Mouse (Mus musculus): ENCODE measurements at regions not wholly inside any gene's neighbourhood (a gene's known extent, or its start where the extent isn't known, plus 50 kb on each side); places are given as distances from the start of the nearest gene placed in this dataset.

GRCm38 (mm10) chr6:47354515-47354914, 98.7 kb upstream of the Cul1 start:
- no peak for DNase-seq

GRCm38 (mm10) chr6:47355500-47355899, 97.7 kb upstream of the Cul1 start:
- DNase-seq, result peak; percentile 20 to 32

- no peak for DNase-seq
These were observed 96.7 kb upstream of the Cul1 start for GRCm38 (mm10) chr6:47356500-47356899.

- DNase-seq, result peak in 1 of 2 experiments; percentile 26
These were observed 94.5 kb upstream of the Cul1 start for GRCm38 (mm10) chr6:47358686-47359085.

GRCm38 (mm10) chr6:47364002-47364401, 89.2 kb upstream of the Cul1 start:
- no peak for DNase-seq

- DNase-seq, result no peak
These were observed 88.6 kb upstream of the Cul1 start for GRCm38 (mm10) chr6:47364556-47364955.

- no peak for DNase-seq
These were observed 87.2 kb upstream of the Cul1 start for GRCm38 (mm10) chr6:47365651-47366645.

- no peak for DNase-seq
These were observed 85.7 kb upstream of the Cul1 start for GRCm38 (mm10) chr6:47367461-47367860.

- no peak for DNase-seq
These were observed 77.5 kb upstream of the Cul1 start for GRCm38 (mm10) chr6:47375705-47376104.

- DNase-seq, result no peak
These were observed 71.7 kb upstream of the Cul1 start for GRCm38 (mm10) chr6:47381451-47381850.

GRCm38 (mm10) chr6:47386550-47386949, 66.6 kb upstream of the Cul1 start:
- no peak for DNase-seq

GRCm38 (mm10) chr6:47389908-47390307, 63.3 kb upstream of the Cul1 start:
- no peak for DNase-seq

GRCm38 (mm10) chr6:47390436-47391002, 62.7 kb upstream of the Cul1 start:
- DNase-seq, result peak; percentile 59 to 67

- no peak for DNase-seq
These were observed 62.0 kb upstream of the Cul1 start for GRCm38 (mm10) chr6:47391014-47391802.

- DNase-seq, result peak; percentile 74 to 76
These were observed 57.5 kb upstream of the Cul1 start for GRCm38 (mm10) chr6:47395465-47396337.

All from adrenal gland, postnatal 36 days (tissue).